Mouse (Mus musculus): ENCODE results near the gene Sema5a.

- TF ChIP-seq EP300 (IDR thresholded peaks at IDR 0.05) (no peak), CTCF (IDR thresholded peaks at IDR 0.05) (no peak)
These were observed 94.2 kb downstream of the Sema5a start for GRCm38 (mm10) chr15:32338721-32339290.
